Mouse (Mus musculus): Measurements from ENCODE around the gene Stkld1.
A peak's percentile ranks its signal among the peaks of the same experiment; 100 is the strongest.
"Not testable (repeated sequence)": the region's sequence is repeated elsewhere in the genome, so short reads cannot be mapped to it uniquely, and the experiment has no call there.

Stkld1 gene

DNA sequence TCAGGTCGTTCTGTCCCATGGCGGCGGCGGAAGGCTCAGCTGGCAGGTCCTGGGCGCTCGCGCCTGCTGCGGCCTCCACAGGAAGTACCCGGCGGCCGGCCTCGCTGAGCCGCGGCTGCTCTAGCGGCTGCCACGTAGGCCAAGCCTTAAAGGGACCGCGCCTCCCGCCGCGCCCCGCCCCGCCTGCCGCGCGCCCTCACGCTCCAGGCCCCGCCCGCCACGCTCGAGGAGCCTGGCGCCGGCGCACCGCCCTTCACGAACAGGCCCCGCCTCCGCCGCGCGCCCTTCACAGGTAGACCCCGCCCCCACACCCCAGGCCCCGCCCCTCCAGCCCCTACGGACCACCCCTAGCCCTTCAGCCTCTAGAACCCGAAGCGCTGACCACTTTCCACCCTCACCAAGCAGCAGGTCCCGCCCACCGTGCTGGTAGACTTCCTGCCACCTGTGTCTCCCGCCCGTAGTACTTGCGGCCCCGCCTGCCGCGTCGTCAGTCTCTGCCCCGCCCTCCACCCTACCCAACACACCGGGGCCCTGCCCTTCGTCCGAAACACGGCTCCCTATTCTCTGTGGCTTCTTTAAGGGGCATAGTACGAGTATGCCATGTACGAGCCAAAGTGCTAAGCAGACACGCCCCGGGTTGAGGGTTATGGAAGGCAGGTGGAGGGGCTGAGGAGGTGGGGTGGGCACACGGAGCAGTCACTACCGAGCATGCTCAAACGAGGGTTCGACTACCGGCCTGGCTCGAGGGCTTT is at the start of gene Stkld1, which contains the start of gene Surf4:
Stkld1 (plus strand) TSS at position 744 of the 752 bp plus-strand sequence.
Surf4 (minus strand) TSS at position 625 of the 752 bp plus-strand sequence.
- ATAC-seq (ENCODE audit: insufficient number of reproducible peaks, low FRiP score, low TSS enrichment), result peak; percentile 80

DNA sequence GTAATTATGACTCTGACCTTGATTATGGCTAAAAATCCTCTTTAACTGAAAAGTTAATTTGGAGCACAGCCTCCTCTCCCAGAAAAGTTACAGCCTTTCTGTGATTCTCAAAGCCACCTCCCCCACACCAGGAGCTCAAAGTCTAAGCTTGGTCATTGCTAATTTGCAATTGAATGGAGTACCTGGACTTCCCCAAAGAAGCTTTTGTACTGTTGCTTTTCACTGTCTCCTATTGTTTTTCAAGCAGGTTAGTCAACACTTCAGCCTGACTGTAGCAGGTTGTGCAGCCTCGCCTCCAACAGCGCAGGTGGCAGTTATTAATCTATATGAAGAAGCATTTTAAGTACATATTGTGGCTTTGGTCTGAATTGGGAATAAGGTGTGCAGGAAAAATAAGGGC is 48.3 kb upstream of the Stkld1 start:
- not testable (repeated sequence) for ATAC-seq (ENCODE audit: insufficient number of reproducible peaks, low FRiP score, low TSS enrichment)

DNA sequence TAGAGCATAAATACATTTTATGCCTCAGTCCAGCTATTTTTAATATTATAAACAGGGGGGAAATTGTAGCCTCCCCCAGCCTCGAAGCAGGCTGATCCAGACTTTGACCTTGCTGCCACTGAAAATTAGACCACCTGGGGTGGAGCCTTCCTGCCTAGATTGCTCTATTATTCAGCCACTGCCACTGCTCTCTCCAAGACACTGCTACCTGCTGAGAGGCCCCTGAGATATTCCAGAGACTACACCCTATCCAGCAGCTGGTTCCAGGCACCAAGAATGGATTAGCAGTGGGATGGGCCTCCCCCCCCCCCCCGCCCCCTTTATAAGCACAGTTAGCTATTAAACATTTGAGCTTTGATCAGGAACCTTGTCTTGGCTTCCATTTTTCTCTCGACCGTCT is 47.7 kb upstream of the Stkld1 start:
- ATAC-seq (ENCODE audit: insufficient number of reproducible peaks, low FRiP score, low TSS enrichment), result not testable (repeated sequence)

DNA sequence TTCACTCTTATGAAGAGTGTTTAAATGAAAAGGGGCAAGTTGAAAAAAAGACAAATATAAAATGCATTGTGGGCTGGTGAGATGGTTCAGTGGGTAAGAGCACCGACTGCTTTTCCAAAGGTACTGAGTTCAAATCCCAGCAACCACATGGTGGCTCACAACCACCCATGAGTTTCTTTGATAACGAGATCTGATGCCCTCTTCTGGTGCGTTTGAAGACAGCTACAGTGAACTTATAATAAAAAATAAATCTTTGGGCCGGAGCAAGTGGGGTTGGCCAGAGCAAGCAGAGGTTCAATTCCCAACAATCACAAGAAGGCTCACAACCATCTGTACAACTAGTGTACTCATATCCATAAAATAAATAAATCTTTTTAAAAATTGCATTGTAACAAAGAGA is 37.9 kb upstream of the Stkld1 start:
- ATAC-seq (ENCODE audit: insufficient number of reproducible peaks, low FRiP score, low TSS enrichment), result no peak

DNA sequence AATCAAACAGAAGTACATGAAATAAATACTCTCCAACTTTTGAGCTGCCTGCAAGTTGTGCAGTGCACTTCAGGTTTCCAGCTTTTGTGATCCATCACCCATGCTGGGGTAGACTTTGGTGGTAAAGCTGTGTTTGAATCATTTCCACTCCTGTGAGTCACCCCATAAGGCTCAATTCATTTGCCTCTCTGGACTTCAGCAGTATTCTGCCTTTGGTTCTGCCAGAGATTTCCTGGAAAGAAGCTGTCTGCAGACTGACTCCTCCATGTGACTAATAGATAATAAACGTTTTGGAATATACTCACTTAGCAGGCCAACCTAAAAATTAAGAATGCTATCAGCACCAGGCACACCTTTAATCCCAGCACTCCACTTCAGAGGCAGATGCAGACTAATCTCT is 33.1 kb upstream of the Stkld1 start:
- ATAC-seq (ENCODE audit: insufficient number of reproducible peaks, low FRiP score, low TSS enrichment), result no peak

DNA sequence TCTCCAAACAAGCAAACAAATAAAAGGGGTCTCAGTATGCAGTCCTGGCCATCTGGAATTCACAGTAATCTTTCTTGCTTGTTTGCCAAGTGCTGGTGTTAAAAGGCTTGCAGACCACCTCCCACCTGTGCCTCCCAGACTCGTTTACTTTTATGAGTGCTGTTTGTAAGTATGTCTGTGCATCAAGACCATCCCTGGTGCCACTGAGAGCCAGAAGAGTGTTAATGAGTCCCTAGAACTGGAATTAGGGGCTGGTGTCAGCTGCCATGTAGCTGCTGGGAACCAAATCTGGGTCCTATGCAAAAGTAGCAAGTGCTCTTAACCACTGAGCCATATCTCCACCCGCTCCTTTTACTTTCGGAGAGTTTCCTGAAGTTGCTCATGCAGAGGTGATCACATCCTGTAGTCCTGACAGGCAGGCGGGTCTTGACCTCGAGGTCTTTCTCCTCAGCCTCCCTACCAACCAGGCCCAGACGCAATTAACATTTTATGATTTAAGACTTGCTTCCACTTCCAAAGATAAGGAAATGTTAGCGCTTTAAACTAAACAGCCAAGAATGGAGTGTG is 31.9 kb upstream of the Stkld1 start:
- ATAC-seq (ENCODE audit: insufficient number of reproducible peaks, low FRiP score, low TSS enrichment), result no peak

DNA sequence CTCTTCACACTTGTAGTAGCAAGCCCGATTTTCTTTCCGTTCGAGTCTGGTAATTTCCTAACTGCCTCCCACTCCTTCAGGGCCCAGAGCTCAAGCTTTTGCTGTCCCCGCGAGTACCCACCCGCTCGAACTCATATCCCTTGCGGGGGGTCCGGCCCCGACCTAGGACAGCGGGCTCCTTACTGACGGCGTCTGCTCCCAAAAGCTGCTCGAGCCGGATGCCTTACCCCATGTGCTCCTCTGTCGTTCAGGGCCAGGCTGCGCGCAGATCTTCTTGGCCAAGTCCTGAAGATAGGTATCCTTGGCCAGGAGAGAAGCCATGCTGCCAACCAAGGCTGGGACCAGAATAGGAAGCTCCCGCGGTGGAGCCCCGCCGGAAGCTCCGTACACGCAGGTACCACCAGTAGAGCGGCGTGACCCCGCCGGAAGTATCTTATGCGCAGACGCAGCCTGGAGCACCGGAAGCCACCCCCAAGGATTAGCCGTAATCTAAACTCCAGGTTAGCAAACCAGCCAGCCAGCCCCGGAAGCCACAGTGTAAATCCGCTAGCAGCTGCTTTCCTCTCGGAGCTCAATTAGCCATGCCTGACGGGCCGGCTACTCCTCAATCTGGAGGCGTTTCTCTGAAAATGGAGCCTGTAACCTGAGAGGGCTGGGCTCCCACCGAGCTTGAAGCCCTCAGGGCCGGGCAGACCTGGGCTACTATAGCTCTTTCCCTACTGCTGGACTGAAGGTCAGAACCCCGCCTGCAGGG is 31.2 kb upstream of the Stkld1 start, which contains the start of gene Surf6:
Surf6 (minus strand) TSS at position 413 of the 754 bp plus-strand sequence.
- ATAC-seq (ENCODE audit: insufficient number of reproducible peaks, low FRiP score, low TSS enrichment), result peak; percentile 90

DNA sequence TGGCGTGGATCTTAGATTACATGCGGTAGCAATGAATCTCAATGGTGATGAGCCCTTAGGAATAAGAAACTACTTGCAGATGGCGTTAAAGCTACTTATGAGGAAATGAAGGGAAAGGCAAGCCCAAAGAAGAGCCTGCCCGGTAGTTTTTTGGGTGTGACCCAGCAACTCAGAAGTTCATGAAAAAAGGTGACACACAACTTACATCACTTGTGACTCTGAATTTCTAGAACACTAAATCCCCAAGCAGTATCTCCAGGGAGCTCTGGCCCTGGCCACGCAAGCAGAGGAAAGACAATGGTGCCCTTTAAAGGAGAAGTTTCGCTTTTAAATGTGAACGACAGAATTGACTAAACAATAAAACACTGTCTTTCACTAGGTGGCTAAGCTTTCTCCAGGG is 30.5 kb upstream of the Stkld1 start:
- ATAC-seq (ENCODE audit: insufficient number of reproducible peaks, low FRiP score, low TSS enrichment), result no peak

DNA sequence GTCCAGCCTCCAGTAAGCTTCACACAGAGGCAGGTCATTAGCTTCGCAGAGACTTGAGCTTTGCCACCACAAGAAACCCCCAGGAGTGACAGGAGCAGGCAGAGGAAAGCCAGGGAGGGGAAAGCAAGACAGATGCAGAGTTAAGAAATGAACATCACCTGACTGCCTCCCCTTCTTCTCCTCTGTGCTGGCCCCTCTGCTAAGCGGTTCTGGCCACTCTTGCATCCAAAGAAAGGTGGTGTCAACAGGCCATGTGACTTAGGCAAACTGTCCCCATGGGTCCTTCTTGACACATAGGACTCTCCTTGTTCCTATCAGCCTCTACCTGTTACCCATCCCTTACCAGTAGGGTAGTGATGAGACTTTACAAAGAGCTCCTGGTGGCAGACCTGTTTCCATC is 27.9 kb upstream of the Stkld1 start:
- ATAC-seq (ENCODE audit: insufficient number of reproducible peaks, low FRiP score, low TSS enrichment), result no peak

DNA sequence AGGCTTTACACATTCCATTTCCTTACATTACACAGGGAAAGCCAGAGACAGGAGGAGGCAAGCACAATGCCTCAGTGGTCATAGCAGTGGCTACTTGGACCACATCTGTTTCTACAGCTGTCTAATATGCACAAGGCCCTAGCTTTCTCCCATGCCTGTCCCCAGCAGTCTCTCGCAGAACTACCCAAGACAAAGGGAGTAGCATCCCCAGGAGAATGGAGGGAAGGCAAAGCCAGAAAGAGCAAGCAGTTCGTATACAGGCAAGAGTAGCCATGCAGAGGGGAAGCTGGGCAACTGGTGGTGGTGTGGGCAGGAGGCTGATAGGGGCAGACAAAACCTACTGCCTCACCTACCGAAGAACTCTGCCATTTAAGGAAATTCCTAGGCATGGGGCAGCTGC is 27.4 kb upstream of the Stkld1 start:
- no peak for ATAC-seq (ENCODE audit: insufficient number of reproducible peaks, low FRiP score, low TSS enrichment)

DNA sequence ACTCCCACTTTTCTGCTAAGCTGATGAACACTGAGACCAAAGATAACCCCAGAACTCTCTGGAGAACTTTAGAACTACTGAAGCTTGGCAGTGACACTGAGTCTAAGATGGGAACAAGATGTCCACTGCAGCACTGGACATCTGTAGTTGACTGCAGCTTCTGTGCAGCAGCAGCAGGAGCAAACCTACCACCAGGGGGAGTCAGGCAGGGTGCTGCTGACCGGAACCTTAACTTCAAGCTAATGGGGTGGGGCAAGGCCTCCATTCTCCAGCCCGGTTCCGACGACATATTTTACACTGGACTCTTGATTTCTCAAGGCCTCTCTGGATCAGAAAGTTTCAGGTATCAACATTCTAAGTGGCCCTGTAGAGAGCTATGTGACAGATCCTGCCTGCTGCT is 26.7 kb upstream of the Stkld1 start:
- no peak for ATAC-seq (ENCODE audit: insufficient number of reproducible peaks, low FRiP score, low TSS enrichment)

DNA sequence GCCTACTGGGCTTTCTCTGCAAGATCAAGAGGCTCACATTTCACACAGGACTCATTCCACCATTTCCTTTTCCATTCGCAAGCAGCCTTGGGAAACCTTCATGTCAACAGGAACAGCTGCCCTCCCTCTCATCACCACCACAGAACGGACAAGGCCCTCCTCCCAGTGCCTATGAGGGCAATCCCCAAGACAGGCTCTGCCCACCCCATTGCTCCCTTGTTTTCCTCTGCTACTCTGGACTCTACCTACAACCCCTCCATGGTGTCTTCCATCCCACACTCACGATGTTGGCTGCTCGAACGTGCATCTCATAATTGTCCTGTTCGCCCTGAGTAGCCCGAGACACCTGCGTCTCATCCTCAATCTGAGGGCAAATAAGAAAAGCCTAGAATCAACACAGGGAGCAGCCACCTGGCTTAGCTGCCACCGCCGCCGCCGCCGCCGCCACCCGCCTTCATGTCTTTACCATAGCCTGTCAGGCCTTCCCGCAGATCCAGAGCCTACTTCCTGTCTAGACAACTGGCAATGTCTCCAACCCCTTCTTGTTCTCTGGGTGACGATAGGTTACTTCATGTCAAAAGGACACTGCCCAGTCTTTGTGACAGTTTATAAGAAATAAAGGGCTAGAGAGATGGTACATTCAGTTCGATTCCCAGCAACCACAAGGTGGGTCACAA is 25.0 kb upstream of the Stkld1 start:
- no peak for ATAC-seq (ENCODE audit: insufficient number of reproducible peaks, low FRiP score, low TSS enrichment)

DNA sequence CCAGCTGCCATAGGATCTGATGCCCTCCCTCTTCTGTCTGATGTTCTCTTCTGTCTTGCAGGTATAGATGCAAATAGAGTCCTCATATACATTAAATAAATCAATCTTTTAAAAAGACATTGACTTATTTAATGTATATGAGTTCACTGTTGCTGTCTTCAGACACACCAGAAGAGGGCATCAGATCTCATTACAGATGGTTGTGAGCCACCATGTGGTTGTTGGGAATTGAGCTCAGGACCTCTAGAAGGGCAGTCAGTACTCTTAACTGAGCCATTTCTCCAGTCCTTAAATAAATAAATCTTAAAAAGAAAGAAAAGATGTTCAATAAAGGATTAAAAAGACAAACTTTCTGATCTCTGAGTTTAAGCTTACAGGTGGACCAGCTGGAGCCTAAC is 24.5 kb upstream of the Stkld1 start:
- ATAC-seq (ENCODE audit: insufficient number of reproducible peaks, low FRiP score, low TSS enrichment), result no peak

DNA sequence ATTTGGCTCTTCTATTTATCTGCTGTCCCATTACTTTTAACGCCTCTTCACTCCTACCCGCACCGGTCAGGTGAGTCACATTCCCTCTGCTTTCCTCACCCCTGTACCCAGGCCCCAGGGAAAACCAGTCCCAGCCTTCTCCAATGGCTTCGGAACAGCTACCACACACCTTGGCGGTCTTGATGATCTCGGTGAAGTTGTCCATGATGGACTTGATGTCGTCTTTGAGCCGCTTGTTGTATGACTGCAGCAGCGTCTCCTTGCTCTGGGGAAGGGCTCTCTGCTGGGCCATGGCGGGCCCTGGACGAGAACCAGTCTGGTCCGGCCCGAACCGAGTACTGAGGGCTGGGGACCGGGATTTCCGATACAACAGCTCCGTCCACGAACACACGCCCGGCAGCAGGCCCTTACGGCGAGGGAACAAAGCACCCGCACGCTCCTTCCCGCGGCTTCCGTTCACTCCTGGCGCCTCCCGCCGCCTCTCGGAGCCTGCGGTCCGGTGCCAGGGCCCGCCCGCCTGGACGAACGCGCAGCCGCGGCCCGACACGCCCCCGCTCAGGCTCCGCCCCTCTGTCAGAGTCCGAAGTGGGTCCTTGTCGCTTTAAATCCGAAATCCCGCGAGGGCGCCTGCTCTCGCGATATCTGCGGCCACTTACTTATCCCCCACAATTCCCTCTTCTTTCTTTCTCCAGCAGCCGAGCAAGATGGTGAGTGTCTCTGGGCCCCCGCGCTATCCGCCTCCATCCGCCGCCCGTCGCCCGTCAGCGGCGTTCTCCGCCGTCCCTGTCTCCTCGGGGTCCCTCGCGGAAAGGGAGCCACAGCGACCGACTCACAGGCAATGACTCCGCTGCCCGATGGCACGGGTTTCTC is 23.5 kb upstream of the Stkld1 start, which contains the start of the genes Med22 and Rpl7a:
Med22 (minus strand) TSS at position 554 of the 870 bp plus-strand sequence.
Rpl7a (plus strand) TSS at position 641 of the 870 bp plus-strand sequence.
- peak; percentile 85 for ATAC-seq (ENCODE audit: insufficient number of reproducible peaks, low FRiP score, low TSS enrichment)

DNA sequence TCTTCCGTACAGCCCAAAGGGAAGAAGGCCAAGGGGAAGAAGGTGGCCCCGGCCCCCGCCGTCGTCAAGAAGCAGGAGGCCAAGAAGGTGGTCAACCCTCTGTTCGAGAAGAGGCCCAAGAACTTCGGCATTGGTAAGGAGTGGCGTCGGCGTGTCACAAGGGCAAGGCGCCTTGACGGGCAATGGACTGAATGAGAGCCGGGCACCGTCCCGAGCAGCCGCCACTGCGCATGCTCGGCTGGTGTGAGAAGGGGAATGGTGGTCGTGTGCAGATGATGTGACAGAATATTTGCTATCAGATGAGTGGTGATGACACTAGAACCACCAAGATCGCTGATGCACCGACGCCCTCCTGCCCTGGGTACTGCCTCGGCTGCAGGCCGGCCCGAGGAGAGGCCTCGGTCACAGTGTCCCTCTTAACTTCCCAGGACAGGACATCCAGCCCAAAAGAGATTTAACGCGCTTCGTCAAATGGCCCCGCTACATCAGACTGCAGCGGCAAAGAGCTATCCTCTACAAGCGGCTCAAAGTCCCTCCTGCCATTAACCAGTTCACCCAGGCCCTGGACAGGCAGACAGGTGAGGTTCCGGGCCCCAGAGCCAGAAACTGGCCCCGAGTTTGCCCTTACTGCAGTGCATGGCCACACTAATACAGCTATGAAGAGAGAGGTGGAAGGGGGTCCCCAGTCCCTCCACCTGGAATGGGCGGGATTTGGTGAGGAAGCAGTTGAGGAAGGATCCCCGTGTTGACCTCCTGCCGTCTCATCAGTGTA is 22.7 kb upstream of the Stkld1 start:
- peak; percentile 16; the same call in 1 of the 2 replicates for ATAC-seq (ENCODE audit: insufficient number of reproducible peaks, low FRiP score, low TSS enrichment)

DNA sequence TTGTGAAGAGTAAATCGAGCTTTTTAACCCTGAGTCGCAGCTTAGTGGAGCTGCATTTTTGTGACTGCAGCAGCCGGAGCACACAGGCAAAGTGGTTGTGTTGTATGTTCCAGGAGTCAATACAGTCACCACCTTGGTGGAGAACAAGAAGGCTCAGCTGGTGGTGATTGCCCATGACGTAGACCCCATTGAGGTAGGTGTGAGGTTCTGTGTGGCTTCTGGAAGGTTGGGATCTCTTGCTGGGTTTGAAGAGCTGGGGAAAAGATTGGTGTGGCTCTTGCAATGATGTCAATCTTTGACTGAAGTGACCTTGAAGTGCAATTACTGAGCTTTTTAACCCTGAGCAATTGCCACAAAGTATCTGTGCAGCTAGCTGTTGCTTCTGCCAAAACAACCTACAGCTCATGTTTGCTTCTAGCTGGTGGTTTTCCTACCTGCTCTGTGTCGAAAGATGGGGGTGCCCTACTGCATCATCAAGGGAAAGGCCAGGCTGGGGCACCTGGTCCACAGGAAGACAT is 21.5 kb upstream of the Stkld1 start:
- no peak for ATAC-seq (ENCODE audit: insufficient number of reproducible peaks, low FRiP score, low TSS enrichment)

DNA sequence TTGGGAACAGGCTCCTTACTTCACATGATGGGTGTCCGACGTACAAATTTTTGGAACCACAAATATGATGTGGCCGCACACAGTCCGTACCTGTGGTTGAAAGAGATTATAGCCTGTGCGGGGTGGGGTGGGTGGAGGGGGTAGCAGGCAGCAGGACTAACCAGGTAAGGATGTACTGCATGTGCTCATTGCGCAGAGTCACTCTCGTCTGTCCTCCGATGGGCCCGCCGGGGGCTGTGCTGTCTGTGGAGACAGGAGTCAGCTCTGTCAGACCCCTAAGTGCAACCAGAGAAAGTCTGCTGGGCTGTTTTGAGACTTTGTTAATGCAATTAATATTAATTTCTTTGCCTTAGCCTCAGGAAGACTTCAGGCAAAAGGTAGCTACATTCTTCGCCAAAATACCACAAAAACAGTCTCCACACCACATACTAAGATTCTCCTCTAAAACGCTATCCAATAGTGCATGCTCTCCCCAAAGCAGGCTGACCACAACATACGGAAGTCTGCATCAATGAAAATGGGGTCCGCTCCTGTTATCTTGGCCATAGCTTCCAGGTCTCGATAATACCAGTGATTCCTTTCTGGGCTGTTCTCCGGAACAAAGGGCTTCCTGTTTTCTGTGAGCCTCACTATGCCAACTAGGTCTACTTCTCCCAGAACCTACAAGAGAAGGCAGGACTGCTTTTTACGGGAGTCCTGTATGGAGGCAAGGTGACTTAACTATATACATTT is 20.3 kb upstream of the Stkld1 start:
- no peak for ATAC-seq (ENCODE audit: insufficient number of reproducible peaks, low FRiP score, low TSS enrichment)
